Mouse (Mus musculus): Measurements from ENCODE around the gene Tomm40l.

- no peak for TF ChIP-seq TAL1 (IDR thresholded peaks at IDR 0.05; ENCODE audit: low read length)
- TF ChIP-seq GATA1 (IDR thresholded peaks at IDR 0.05; ENCODE audit: low read length), result no peak
Observed at GRCm38 (mm10) chr1:171205704-171206493, 16.4 kb downstream of the Tomm40l start.

Data from erythroblast, embryonic 14.5 days (primary cell).